Mouse (Mus musculus): ENCODE results near the gene Vwa3a. TPM values are rescaled to one million over a fixed set of nuclear protein-coding genes. Genes with fewer than 3 reads are reported as not detected.

The Vwa3a gene
- polyA plus RNA-seq, 1 experiment from 2014 or later, result 1.9 TPM

- Histone ChIP-seq H3K4me3 (no peak overlapping the region), H3K9ac (no peak overlapping the region), H3K9me3 (no peaks in the 10 kb centered on the region), H3K4me2 (no peak overlapping the region), H3K36me3 (no peaks in the 10 kb centered on the region), H3K4me1 (replicated peaks) (no peaks in the 10 kb centered on the region), H3K27me3 (peaks cover 13% of the 10 kb centered on the region; the same call in 1 of the 2 replicates), H3K27ac (no peak overlapping the region)
- WGBS, result 24% methylated on average over 5 of the region's 5 CpGs
- ATAC-seq (ENCODE audit: low FRiP score), result peak; percentile 33; the same call in 1 of the 2 replicates
Observed at GRCm38 (mm10) chr7:120823248-120823647, 84.1 kb downstream of the Vwa3a start.

DNA sequence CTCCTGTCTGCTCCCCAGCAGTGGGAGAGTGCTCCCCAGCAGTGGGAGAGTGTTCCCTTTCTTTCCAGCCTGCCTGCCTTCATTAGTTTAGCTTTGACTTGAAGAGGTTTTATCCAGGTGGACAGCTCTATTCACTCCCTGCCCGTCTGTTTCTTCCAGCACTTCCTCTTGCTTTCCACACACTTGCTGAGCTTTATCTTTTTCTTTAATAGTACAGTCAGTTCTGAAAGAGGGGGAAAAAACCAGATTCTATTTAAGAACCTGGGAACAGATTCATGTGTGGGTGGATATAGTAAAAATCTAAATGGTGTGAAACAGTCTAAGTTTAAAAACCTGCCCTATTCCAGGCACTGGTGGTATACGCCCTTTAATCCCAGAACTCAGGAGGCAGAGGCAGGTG lies 86.0 kb downstream of the Vwa3a start:
- Histone ChIP-seq H3K36me3 (no peaks in the 10 kb centered on the region), H3K4me1 (replicated peaks) (peaks cover 2% of the 10 kb centered on the region; the same call in 1 of the 2 replicates), H3K4me2 (no peak overlapping the region), H3K9ac (no peak overlapping the region), H3K9me3 (no peaks in the 10 kb centered on the region), H3K27me3 (peaks cover 31% of the 10 kb centered on the region), H3K27ac (no peak overlapping the region), H3K4me3 (no peak overlapping the region)
- ATAC-seq (ENCODE audit: low FRiP score), result no peak
- WGBS, result 63% methylated on average over 2 of the region's 2 CpGs

GRCm38 (mm10) chr7:120826408-120826807 lies 87.3 kb downstream of the Vwa3a start:
- no peak for ATAC-seq (ENCODE audit: low FRiP score)
- 12% methylated on average over 3 of the region's 3 CpGs for WGBS
- H3K36me3 ChIP-seq, result no peaks in the 10 kb centered on the region
- no peaks in the 10 kb centered on the region for H3K9me3 ChIP-seq
- H3K27ac ChIP-seq, result no peak overlapping the region
- H3K4me1 ChIP-seq (replicated peaks), result peaks cover 15% of the 10 kb centered on the region
- H3K27me3 ChIP-seq, result peaks cover 35% of the 10 kb centered on the region
- H3K9ac ChIP-seq, result no peak overlapping the region
- no peak overlapping the region for H3K4me3 ChIP-seq
- no peak overlapping the region for H3K4me2 ChIP-seq

- H3K4me3 ChIP-seq, result peak overlapping the region; percentile 59
- H3K4me2 ChIP-seq, result peak overlapping the region; percentile 94
- H3K27me3 ChIP-seq, result peaks cover 47% of the 10 kb centered on the region
- peak; percentile 30; the same call in 1 of the 2 replicates for ATAC-seq (ENCODE audit: low FRiP score)
- H3K4me1 ChIP-seq (replicated peaks), result peaks cover 16% of the 10 kb centered on the region
- peak overlapping the region; percentile 48; the same call in 1 of the 2 replicates for H3K27ac ChIP-seq
- H3K9ac ChIP-seq, result peak overlapping the region; percentile 75
- no peaks in the 10 kb centered on the region for H3K9me3 ChIP-seq
- 2% methylated on average over 46 of the region's 46 CpGs for WGBS
- no peaks in the 10 kb centered on the region for H3K36me3 ChIP-seq
Observed at GRCm38 (mm10) chr7:120830431-120831381, 91.6 kb downstream of the Vwa3a start.

DNA sequence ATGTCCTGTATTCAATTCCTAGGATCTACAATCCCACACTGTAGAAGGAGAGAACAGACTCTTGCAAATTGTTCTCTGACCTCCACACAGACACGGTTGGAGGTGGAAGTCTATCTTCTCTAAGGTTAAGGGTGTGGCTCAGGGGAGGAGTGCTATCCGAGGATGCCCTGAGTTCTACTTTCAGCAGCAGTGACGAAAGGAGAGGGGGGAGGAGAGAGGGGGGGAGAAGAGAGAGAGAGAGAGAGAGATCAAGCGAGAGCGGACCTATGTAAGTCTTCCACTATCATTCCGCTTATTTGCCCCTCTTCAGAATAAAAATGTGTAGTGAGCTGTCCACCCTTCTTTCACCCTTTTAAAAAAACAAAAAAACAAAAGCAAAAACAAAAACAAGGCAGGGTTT lies 95.3 kb downstream of the Vwa3a start:
- WGBS, result 45% methylated on average over 6 of the region's 6 CpGs
- Histone ChIP-seq H3K36me3 (no peaks in the 10 kb centered on the region), H3K4me2 (peak overlapping the region; percentile 55), H3K4me3 (peak overlapping the region; percentile 62), H3K27me3 (peaks cover 30% of the 10 kb centered on the region), H3K9ac (peak overlapping the region; percentile 56; the same call in 1 of the 2 replicates), H3K9me3 (no peaks in the 10 kb centered on the region), H3K27ac (no peak overlapping the region), H3K4me1 (replicated peaks) (peaks cover 23% of the 10 kb centered on the region)
- ATAC-seq (ENCODE audit: low FRiP score), result no peak

- no peaks in the 10 kb centered on the region for H3K36me3 ChIP-seq
- peak overlapping the region; percentile 55 for H3K4me2 ChIP-seq
- H3K27ac ChIP-seq, result peak overlapping the region; percentile 65
- H3K9me3 ChIP-seq, result no peaks in the 10 kb centered on the region
- peak overlapping the region; percentile 56 for H3K9ac ChIP-seq
- peak overlapping the region; percentile 62 for H3K4me3 ChIP-seq
- peaks cover 23% of the 10 kb centered on the region for H3K4me1 ChIP-seq (replicated peaks)
- peak; percentile 79 for ATAC-seq (ENCODE audit: low FRiP score)
- 13% methylated on average over 14 of the region's 14 CpGs for WGBS
- H3K27me3 ChIP-seq, result peaks cover 25% of the 10 kb centered on the region
Observed at GRCm38 (mm10) chr7:120834863-120835372, 95.8 kb downstream of the Vwa3a start.

DNA sequence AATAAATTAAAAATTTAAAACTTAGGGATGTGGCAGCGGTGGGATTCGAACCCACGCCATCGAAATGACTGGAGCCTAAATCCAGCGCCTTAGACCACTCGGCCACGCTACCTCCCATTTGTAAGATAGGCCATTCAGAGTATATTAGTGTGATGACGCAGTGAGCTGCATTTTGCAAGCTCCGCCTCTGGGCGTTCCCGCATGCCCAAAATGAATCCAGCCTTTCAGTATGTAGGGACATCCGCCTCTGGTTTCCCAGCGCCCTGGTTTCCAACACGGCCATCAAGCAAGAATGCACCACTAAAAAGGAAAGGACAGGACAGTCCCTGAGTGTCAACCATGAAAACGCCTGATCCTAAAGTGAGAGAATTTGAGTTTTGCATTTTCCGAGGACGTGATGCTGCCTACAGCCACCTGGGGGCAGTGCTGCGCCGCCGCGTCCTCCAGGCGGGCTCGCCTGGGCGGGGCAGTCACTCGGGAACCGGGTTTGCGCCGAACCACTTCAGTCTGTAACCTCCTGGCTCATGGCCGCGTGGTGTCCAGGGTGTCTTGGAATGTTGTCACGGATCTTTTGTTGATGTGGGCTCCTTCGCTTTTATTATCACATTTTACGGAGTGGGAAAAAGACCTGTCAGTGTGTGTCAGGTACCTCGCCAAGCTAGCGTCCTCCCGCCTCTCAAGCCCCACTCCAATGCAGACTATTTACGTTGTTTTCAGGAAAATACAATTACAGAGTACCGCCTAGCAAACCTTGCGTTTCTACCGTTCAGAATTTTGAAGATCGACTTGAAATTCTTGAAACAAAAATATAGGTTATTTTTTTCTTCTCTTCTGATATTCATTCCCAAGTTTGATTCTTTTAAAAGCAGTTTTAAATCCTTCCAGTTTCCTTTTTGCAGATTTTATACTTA lies 96.6 kb downstream of the Vwa3a start:
- peak overlapping the region; percentile 70 for H3K9ac ChIP-seq
- H3K9me3 ChIP-seq, result no peaks in the 10 kb centered on the region
- H3K4me3 ChIP-seq, result peak overlapping the region; percentile 62
- no peaks in the 10 kb centered on the region for H3K36me3 ChIP-seq
- H3K27me3 ChIP-seq, result peaks cover 20% of the 10 kb centered on the region
- H3K4me2 ChIP-seq, result peak overlapping the region; percentile 56
- peaks cover 15% of the 10 kb centered on the region for H3K4me1 ChIP-seq (replicated peaks)
- peak overlapping the region; percentile 88 for H3K27ac ChIP-seq
- under 1% methylated on average over 41 of the region's 41 CpGs for WGBS
- ATAC-seq (ENCODE audit: low FRiP score), result peak; percentile 91

DNA sequence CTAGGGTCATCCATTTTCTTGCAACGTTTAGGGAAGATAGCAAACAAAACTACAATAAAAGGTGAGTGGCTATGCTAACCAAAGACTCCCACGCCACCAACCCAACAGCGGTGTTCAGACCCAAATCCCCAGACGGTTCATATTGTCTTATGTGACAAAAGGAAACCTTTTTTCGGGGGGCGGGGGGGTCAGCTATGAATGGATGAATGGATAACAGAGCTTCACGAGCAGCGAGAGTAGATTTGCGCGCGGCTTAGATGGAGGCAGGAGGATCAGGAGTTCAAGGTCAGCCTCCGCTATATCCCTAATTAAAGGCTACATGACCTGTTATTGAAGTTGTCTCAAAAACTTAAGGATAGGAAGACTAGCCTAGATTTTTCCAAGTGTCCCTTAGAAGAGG lies 97.2 kb downstream of the Vwa3a start:
- Histone ChIP-seq H3K9ac (peak overlapping the region; percentile 70; the same call in 1 of the 2 replicates), H3K4me3 (peak overlapping the region; percentile 62), H3K27me3 (peaks cover 20% of the 10 kb centered on the region), H3K4me1 (replicated peaks) (peaks cover 9% of the 10 kb centered on the region; the same call in 1 of the 2 replicates), H3K9me3 (no peaks in the 10 kb centered on the region), H3K4me2 (peak overlapping the region; percentile 56), H3K27ac (peak overlapping the region; percentile 52; the same call in 1 of the 2 replicates), H3K36me3 (no peaks in the 10 kb centered on the region)
- WGBS, result 5% methylated on average over 12 of the region's 12 CpGs
- no peak for ATAC-seq (ENCODE audit: low FRiP score)

DNA sequence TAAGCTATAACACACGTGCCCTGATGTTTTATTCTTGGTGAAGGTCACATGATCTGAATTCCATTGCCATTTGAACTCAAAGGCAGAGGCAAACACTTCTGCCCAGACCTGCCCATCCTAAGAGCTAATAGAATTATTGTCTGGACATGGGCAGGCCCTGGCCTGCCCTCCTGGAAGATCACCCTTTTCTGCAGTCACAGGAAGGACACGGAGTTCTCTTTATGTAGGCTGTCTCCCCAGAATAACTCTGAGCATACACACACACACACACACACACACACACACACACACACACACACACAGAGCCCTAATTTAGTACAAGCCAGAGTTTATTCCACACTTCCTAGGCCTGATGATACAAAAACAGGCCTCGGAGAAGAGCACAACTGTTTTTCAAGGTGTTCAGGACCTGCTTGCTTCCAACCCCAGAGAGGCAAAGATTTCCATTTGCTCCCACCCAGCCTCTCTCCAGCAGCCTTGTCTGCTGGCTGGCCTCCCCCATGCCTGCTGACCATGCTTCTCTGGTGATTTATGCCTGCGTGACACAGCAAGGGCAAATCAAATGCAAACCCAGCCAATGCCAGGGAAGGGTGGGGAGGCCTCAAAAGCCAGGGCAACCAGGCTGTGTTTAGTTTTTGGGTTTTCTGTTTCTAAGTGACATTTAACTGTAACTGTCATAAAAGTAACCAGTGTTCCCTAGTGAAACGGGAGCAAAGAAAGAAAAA lies 99.5 kb downstream of the Vwa3a start:
- Histone ChIP-seq H3K4me3 (no peak overlapping the region), H3K9ac (no peak overlapping the region), H3K9me3 (no peaks in the 10 kb centered on the region), H3K4me2 (no peak overlapping the region), H3K27me3 (peaks cover under 1% of the 10 kb centered on the region; the same call in 1 of the 2 replicates), H3K36me3 (no peaks in the 10 kb centered on the region), H3K27ac (no peak overlapping the region), H3K4me1 (replicated peaks) (peaks cover 9% of the 10 kb centered on the region)
- WGBS, result 81% methylated on average over 5 of the region's 5 CpGs
- no peak for ATAC-seq (ENCODE audit: low FRiP score)

DNA sequence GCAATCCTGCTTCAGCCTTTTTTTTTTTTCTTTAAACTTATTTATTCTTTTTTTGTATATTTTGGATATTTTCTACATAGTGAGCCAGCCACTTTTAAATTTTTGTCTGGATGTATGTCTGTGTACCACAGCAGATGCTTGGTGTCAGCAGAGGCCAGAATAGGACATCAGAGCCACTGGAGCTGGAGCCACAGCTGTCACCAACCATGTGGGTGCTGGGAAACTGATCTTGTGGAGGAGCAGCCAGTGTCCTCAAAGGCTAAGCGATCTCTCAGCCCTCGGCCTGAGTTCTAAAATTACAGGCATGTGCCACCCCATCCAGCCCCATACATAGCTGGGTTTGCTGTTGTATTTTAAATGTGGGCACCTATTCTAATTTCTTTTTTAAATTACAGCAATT lies 100.7 kb downstream of the Vwa3a start:
- H3K4me2 ChIP-seq, result no peak overlapping the region
- H3K9me3 ChIP-seq, result no peaks in the 10 kb centered on the region
- no peak for ATAC-seq (ENCODE audit: low FRiP score)
- H3K36me3 ChIP-seq, result no peaks in the 10 kb centered on the region
- H3K9ac ChIP-seq, result no peak overlapping the region
- H3K27me3 ChIP-seq, result no peaks in the 10 kb centered on the region
- 76% methylated on average over 2 of the region's 2 CpGs for WGBS
- H3K4me1 ChIP-seq (replicated peaks), result peaks cover 21% of the 10 kb centered on the region
- H3K27ac ChIP-seq, result no peak overlapping the region
- H3K4me3 ChIP-seq, result no peak overlapping the region

- 3% methylated on average over 35 of the region's 35 CpGs for WGBS
- H3K4me3 ChIP-seq, result peak within 1 kb of the TSS; percentile 76
- no peaks in the 10 kb centered on the region for H3K27me3 ChIP-seq
- H3K9ac ChIP-seq, result peak within 1 kb of the TSS; percentile 90
- peaks cover 20% of the 10 kb centered on the region for H3K4me1 ChIP-seq (replicated peaks)
- H3K27ac ChIP-seq, result peak within 1 kb of the TSS; percentile 95
- peak within 1 kb of the TSS; percentile 79 for H3K4me2 ChIP-seq
- peak; percentile 93 for ATAC-seq (ENCODE audit: low FRiP score)
- H3K9me3 ChIP-seq, result no peaks in the 10 kb centered on the region
- no peaks in the 10 kb centered on the region for H3K36me3 ChIP-seq
Observed at GRCm38 (mm10) chr7:120842345-120843036, 103.4 kb downstream of the Vwa3a start, which contains the start of gene Eef2k. TSS of gene Eef2k (plus strand) at chr7:120842831.

Data from hindbrain, embryonic 13.5 days (tissue).